Mouse (Mus musculus) ovary, adult 10 weeks (tissue): ENCODE results near the gene Gm20850. TPM values are rescaled to one million over a fixed set of nuclear protein-coding genes. Genes with fewer than 3 reads are reported as not detected.

ENCODE experiments used
- polyA plus RNA-seq: library from polyadenylated mRNA; stranded (reverse); fragments of 350-450 nt; fragmentation: Illumina TruSeq; extraction: RNeasy Lipid Tissue Mini Kit (QIAGEN cat#74804); gene quantifications from one replicate; pipeline ENCODE4 v1.2.3, GENCODE M21; 2014

Gm20850 gene
- polyA plus RNA-seq = not detected

DNA sequence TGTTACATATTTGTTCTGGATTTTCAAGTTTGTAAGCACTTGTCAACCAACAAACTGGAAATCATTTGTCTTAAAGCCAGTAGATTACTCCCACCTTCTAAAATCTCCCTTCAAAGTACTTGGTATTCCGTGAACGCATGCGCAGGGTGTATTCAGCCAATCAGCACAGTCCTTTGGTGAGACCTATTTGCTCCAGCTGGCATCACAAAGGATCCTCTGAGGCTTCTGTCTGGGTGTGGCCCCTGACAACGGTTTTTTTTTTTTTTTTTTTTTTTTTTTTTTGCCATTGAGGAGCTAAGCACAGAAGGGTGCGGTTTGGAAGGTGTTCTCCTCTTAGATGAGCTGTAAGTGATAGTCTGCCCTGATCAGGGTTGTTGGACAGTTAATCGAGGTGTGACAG, at the start of gene Gm20850:
TSS of gene Gm20850 (plus strand) at position 301 of the 400 bp plus-strand sequence.

